Mouse (Mus musculus) liver, adult (tissue): ENCODE results near the gene Gm45808.
"Not testable (repeated sequence)": the region's sequence is repeated elsewhere in the genome, so short reads cannot be mapped to it uniquely, and the experiment has no call there.

ENCODE experiments used
- GATA4 ChIP-seq: IDR thresholded peaks from 2 replicates; pipeline ENCODE4 v1.6.1; 2014; ENCODE audit warnings: mild to moderate bottlenecking, low read length; ENCODE audit not compliant: insufficient replicate concordance

Gene Gm45808

DNA sequence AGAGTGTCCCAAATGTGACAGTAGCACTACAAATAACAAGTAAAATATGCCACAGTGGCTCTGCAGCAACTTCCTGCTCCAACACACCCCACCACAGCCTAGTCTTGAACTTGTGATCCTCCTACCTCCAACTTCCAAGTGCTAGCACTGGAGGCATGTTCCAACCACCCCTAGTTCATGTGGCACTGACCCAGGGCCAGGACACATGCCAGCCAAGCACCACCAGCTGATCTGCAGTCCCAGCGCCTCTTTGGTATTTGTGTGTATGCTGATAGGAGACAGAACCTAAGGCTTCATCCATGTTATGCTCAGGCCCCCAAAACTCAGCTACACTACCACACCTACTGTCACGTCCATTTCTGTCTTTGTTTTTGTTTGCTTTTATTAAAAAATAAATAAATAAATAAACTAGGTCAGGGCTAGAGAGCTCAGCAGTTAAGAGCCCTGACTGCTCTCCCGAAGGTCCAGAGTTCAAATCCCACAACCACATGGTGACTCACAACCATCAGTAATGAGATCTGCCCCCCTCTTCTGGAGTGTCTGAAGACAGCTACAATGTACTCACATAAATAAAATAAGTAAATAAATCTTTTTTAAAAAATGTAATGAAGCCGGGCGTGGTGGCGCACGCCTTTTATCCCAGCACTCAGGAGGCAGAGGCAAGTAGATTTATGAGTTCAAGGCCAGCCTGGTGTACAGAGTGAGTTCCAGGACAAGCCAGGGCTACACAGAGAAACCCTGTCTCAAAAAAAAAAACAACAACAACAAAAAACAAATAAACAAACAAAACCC lies 22.4 kb downstream of the Gm45808 start:
- TF ChIP-seq GATA4 = no peak

DNA sequence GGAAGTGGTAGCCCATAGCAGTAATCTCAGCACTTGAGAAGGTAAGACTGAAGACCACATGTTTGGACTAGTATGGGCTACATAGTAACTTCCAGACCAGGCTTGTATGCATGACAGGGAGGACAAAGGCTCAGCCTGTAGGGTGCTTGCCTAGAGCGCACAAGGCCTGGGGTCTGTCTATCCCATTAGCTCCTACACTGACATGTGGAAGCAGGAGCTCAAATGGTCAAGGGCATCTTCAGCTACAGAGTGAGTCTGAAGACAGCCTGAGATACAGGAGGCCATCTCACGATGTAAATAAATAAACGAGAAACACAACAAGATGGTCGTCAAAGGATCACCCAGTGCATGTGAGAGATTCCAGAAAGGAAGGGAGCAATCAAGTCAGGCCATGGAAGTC lies 24.3 kb downstream of the Gm45808 start:
- TF ChIP-seq GATA4 = no peak

DNA sequence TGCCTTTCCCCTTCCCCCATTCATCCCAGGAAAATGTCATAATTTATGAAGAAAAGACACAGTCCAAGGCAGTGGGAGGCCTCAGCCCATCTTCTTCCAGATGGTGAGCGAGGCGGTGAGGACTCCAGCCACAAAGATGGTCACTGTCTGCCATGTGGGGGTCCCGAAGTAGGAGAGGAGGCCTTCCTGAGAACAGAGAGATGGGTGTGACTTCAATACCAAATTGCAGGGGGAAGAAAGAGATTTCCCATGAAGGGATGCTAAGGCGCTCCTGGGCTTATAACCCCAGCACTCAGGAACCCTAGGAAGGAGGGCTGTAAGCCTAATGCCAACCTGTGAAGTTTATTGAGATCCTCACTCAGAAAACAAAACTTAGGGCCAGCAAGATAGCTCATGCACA lies 24.8 kb downstream of the Gm45808 start:
- no peak for TF ChIP-seq GATA4

DNA sequence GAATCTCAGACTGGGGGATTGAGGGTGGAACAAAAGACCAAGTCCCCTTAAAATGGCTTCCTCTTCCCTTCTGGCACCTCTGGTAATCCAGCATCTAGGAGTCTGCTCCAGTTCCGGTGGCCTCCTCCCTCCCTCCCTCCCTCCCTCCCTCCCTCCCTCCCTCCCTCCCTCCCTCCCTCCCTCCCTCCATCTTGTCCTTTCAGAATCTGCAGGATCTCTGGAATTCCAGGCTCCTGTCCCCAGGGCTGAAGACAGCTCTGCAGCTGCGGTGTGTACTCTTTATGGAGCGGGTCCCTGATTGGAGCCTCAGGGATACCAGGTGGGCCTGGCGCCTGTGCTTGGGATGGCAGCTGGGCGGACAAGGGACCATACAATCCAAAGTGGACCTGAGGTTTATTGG lies 25.3 kb downstream of the Gm45808 start:
- no peak for TF ChIP-seq GATA4

DNA sequence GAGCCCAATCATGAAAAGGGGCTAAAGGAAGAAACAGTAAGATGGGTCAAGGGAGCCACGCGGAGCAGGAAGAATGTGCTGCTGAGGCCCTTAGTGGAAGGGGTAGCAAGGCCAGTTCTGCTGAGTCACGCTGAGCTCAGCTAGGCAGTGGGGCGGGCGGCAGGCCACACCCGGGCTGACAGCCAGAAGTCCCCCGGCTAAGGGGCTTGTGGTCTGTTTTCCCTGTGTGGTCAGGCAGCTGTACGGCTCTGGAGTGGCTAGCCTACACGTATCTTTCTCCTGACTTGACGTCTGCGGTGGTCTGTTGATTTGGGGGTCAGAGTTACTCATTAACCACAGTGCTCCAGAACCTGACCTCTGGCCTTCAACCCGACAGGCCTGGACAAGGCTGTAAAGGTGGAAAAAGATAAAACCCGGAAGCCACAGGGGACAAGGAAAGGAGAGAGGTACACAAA lies 25.7 kb downstream of the Gm45808 start:
- peak; percentile 63; the same call in 1 of the 2 replicates for TF ChIP-seq GATA4

DNA sequence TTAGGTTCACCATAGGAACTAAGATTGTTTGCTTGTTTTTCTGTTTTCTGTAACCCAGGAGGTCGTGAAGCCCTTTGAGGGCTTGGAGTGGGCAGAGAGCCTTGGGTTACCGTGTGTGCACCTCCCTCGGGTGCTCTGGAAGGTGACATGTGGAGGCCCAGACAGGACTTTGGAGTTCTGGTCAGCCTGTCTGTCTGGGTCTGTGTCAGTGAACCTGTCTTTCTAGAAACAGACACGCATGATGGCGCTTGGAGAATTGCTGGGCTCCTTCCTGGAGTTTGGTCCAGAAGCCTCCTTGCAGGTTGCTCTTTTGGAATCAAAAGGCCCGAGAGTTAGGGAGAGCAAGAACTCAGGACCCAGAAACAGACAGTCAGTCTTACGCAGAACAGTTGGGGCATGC lies 26.2 kb downstream of the Gm45808 start:
- TF ChIP-seq GATA4 = no peak

DNA sequence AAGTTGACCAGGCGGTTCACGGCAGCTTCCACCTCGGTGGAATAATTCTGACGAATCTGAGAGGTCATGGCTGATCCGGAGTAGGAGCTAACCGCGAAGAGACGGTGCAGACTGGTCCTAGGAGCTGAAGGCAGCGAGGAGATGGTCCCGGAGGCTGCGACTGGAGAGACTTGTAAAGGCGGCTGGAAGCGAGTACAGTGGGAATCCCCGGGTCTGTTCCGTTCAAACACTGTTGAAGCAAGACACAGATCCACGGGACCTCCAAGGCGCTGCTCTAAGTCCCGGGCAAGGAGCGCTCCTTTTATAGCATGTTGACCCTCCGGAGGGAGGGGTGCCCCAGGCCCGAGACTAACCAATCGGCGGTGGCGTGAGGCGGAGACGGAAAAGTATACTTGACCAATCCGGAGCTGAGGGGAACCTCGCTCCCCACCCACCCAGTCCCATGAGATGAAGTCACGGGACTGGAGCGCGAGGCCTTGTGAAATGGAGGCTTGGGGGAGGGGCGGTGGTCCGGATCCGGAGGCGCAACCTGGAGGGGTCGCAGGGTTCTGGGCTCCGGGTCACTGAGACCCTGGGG lies 27.0 kb downstream of the Gm45808 start, which contains the start of gene Ftl1:
Gene Ftl1, minus strand, starts transcription at position 321 of the 577 bp plus-strand sequence.
- TF ChIP-seq GATA4 = not testable (repeated sequence)

DNA sequence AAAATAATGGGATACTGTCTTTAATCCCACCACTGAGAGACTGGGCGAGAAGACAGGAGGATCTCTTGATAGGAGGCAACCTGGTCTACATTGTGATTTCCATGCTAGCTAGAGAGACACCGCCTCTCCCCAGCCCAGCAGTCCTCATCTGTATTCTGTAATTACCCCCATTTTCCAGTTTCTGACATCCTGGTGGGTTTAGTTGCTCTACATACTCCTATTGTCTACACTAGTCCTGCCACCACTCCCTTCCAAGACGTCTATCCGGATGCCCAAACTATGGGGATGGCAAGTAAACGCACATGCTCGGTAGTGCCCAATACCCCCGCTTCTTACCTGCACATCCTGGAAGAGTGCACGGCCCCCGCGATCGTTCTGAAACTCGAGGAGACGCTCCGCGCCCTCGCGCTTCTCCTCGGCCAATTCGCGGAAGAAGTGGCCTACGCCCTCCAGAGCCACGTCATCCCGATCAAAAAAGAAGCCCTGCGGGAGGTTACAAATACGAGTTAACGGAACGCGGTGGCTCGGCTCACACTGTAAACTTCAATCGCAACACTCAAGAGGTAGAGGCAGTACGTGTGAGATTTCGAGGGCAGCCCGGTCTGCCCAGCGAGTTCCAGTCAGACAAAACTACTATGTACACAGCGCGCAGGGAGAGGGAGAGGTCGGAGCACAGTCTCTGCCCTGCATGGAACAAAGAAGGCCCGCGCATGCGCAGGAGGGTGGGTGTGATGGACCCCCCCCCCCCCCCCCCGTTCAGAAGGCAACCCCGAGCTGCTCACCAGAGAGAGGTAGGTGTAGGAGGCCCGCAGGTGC lies 27.7 kb downstream of the Gm45808 start:
- TF ChIP-seq GATA4 = no peak

DNA sequence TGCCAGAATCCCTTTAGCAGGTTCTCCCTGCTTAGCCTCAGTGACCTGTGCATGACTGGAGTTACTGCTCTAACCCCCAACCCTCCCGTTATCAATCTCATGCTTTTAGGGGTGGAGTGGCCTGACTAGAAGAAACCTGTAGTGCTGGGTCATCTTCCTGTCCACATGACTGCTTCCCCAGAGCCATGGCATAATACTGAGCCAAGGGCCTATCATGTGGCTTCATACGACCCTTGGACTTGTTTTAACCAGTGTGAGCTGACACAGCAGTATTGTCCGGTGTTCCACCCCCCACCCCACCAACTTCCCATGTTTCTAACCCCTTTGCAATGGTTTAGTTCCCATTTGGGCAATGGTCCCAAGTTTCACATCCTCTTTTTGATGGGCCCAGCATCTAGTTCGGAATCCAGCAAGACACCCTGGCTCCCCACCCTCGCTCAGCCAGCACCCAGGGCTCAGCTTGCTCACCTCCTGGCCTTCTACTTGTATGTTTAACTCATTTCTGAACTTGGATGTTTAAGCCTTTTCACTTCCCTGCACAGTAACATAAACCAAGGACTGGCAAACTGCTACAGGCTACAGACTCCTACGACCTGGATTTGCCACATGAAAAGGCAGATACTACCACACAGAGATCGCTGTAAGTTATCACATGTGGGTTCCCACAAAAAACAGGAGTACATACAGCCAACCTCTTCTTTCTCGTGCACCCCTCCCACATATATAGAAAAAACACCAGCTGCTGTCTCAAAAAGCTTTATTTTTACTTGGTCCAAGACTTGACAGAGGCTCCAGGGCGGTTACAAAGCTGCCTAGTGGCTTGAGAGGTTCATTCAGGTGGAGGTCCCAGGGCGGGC lies 29.2 kb downstream of the Gm45808 start:
- peak; percentile 11; the same call in 1 of the 2 replicates for TF ChIP-seq GATA4

DNA sequence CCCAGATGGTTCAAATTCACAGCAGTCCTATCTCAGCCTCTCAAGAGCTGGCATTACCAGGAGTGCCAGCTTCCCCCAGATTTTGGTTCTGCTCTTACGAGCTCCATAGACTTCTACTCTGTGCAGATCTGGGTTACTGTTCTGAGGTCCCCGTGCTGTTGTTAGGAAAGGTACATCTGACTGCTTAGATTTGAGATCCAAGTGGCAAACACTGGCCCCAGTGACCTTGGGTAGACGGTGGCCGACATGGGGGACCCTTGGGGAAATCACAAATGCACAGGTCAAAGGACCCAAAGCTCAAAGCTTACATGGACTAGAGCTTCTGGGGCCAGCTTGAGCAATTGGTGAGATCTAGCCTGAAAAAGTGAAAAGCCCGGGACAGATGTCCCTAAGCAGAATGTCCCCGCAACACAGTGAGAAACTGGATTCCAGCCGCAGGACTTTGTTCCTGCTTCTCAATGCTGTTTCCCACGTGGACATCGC lies 29.8 kb downstream of the Gm45808 start:
- TF ChIP-seq GATA4 = no peak

DNA sequence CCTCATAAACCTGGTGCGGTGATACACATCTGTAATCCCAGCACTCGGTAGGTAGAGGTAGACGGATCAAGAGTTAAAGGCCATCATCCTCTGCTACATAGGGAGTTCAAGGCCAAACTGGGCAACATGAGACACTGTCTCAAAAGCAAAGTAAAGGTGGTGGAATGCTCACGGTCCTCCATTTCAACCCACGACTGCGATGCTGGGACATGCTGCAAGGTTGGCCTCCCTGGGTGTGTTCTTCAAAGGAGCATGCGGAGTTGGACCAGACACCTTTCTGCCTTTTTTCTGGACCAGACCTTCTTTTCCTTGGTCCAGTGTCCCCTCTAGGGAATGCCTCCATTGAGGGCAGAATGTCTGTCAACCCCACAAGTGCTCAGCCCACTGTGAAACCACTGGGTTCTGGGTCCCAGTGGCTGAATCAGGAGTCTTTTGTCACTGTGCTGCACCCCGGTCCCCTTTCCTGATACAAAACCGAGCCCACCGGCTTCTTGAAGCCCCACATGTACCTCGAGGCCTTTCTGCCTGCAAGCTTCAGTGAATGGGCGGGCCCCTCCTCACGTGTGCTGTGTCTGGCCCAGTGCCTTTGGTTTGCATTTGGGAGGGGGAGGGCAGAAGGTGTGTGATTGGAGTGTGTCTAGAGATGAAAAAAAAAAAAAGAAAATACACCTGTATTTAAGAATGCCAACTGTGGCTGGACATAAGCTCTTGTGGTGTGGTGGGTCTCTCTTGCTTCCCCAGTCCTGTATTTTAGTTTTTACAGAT lies 30.5 kb downstream of the Gm45808 start:
- TF ChIP-seq GATA4 = no peak

DNA sequence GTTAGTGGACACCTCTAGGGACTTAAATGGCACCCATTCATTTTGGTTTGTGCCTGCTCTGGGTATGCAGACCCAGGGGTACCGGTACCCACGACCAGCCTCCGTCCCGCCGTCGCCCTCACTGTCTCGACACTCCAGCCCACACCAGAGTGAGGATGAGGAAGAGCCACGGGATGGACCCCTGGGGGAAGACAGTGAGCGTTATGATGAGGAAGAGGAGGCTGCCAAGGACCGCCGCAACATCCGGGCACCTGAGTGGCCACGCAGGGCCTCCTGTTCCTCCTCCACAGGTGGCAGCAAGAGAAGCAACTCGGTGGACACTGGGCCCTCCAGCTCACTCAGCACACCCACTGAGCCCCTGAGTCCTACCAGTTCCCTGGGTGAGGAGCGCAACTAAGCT lies 31.6 kb downstream of the Gm45808 start:
- TF ChIP-seq GATA4 = no peak

DNA sequence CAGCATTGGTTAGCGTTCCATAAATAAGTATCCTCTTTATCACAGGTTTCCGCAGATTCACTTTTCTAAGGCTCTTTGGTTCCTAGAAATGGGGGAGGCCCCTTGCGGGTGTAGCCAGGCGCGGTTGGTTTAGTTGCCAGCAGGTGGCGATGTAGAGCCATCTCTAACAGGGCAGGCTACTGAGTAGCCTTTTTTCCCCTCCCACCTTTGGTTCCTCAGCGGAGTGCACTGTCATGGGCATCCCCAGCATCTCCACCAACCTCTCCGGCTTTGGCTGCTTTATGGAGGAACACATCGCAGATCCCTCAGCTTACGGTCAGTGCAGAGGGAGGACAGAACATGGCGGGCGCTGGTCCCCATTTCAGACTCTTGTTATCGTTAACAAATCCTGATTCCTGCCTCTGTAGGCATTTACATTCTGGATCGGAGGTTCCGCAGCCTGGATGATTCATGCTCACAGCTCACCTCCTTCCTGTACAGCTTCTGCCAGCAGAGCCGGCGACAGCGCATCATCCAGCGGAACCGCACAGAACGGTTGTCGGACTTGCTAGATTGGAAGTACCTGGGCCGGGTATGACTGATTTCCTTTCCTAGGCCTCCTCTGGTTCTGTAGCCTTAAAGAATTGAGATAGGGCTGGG lies 35.1 kb downstream of the Gm45808 start:
- TF ChIP-seq GATA4 = no peak
